Mouse (Mus musculus) liver, embryonic 16.5 days (tissue): ENCODE measurements around the gene Snrpg. TPM values are rescaled to one million over a fixed set of nuclear protein-coding genes. Genes with fewer than 3 reads are reported as not detected.
A peak's percentile ranks its signal among the peaks of the same experiment; 100 is the strongest.

ENCODE experiments used
- ATAC-seq: fragments of 200-750 bp; cut with Nextera tagmentation; 2 replicates; pipeline ENCODE4 v1.8.0; 2017; ENCODE audit warnings: low read depth, mild to moderate bottlenecking, moderate number of reproducible peaks, moderate library complexity
- H3K27ac ChIP-seq: fragments of 300-500 bp; sonication (generic); 2 replicates; pipeline ENCODE4 v1.5.1; 2014; ENCODE audit warnings: mild to moderate bottlenecking, low read length
- H3K27me3 ChIP-seq: fragments of 300-500 bp; sonication (generic); 2 replicates; pipeline ENCODE4 v1.6.1; 2014; ENCODE audit warnings: low read depth, low read length, mixed read lengths; ENCODE audit not compliant: control insufficient read depth, insufficient read depth
- H3K36me3 ChIP-seq: fragments of 300-500 bp; sonication (generic); 2 replicates; pipeline ENCODE4 v1.6.1; 2014; ENCODE audit warnings: mild to moderate bottlenecking; ENCODE audit not compliant: control insufficient read depth, insufficient read depth
- H3K4me1 ChIP-seq: fragments of 300-500 bp; sonication (generic); 2 replicates; pipeline ENCODE4 v1.6.1; 2014; ENCODE audit warnings: low read depth, low read length, mixed read lengths; ENCODE audit not compliant: control insufficient read depth
- H3K4me2 ChIP-seq: fragments of 300-500 bp; sonication (generic); 2 replicates; pipeline ENCODE4 v1.6.1; 2014; ENCODE audit warnings: low read depth, low read length, mixed read lengths
- H3K4me3 ChIP-seq: fragments of 300-500 bp; sonication (generic); 2 replicates; pipeline ENCODE4 v1.5.1; 2014; ENCODE audit warnings: low read depth, mild to moderate bottlenecking, low read length
- H3K9ac ChIP-seq: fragments of 300-500 bp; sonication (generic); 2 replicates; pipeline ENCODE4 v1.6.1; 2014; ENCODE audit warnings: low read depth, low read length
- H3K9me3 ChIP-seq: fragments of 300-500 bp; sonication (generic); replicated peaks from 2 replicates; pipeline ENCODE4 v1.6.1; 2016; ENCODE audit warnings: low read length; ENCODE audit not compliant: control insufficient read depth
- WGBS: fragments of 180-500 bp; shearing (Covaris S2); extraction: QIAGEN DNeasy Blood & Tissue Kit; methylation state at CpG from one replicate; pipeline ENCODE4 v1.1.7; 2014; ENCODE audit not compliant: insufficient replicate concordance; 5-methylcytosine and 5-hydroxymethylcytosine counted together
- polyA plus RNA-seq: library from polyadenylated mRNA; unstranded; fragments of >200 nt; fragmentation: Nextera tagmentation; extraction: Ambion mirVana; gene quantifications from 2 replicates; pipeline ENCODE4 v1.2.1, GENCODE M21; 2015

The Snrpg gene
- polyA plus RNA-seq, 1 experiment from 2014 or later, result 256 TPM

- Histone ChIP-seq H3K27me3 (no peaks in the 10 kb centered on the region), H3K4me3 (peak overlapping the region; percentile 78), H3K4me2 (peak overlapping the region; percentile 97), H3K27ac (0 out of 2 replicates have a peak overlapping the region, but pooled peaks have one; percentile 8), H3K36me3 (no peaks in the 10 kb centered on the region), H3K4me1 (peaks cover 13% of the 10 kb centered on the region), H3K9ac (peak overlapping the region; percentile 76), H3K9me3 (no peaks in the 10 kb centered on the region)
- WGBS, result under 1% methylated on average over 17 of the region's 17 CpGs
- ATAC-seq, result 0 out of 2 replicates have a peak, but pooled peaks have one; percentile 3
Measured at GRCm38 (mm10) chr6:86364442-86365141, 6.5 kb upstream of the Snrpg start.

DNA sequence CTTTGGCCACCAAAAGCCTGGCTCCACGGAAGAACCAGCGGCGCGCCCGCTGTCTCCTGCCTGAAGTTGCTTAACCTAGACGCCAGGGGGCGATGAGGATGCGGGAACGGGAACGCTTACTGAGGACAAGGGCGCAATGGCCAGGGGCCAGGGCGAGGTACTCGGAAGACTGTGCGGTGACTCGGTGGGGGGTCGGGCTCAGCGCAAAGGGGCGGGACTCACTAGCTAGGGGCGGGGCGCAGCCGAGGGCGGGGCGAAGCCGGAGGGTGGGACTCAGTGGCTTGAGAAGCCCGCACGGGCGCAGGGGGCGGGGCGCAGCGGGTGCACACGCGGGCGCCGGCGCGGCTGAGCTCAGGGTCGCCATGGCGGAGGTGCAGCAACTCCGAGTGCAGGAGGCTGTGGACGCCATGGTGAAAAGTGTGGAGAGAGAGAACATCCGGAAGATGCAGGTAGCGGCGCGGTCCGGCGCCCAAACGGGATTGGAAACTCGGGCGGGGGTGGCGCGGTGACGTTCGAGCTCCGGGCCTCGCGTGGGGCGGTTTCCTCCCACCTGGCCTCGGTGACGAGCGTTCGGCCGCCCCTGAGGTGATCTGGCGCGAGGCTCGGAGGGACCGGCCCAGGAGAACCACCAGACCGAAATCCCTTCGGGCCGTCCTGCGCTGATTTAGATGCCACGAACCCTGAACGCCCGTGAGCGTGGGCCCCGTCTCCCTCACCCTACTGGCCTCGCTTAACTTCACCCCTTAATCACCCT, 5.6 kb upstream of the Snrpg start, which contains the start of gene Fam136a:
TSS of gene Fam136a (plus strand) at position 276 of the 754 bp plus-strand sequence.
- peak; percentile 98 for ATAC-seq
- Histone ChIP-seq H3K4me2 (peak within 1 kb of the TSS; percentile 97), H3K9ac (peak within 1 kb of the TSS; percentile 76), H3K4me3 (peak within 1 kb of the TSS; percentile 78), H3K9me3 (no peaks in the 10 kb centered on the region), H3K4me1 (peaks cover 16% of the 10 kb centered on the region), H3K27ac (peak within 1 kb of the TSS; percentile 74), H3K36me3 (no peaks in the 10 kb centered on the region), H3K27me3 (no peaks in the 10 kb centered on the region)
- under 1% methylated on average over 76 of the region's 76 CpGs for WGBS

GRCm38 (mm10) chr6:86366125-86366852, 4.8 kb upstream of the Snrpg start:
- peak overlapping the region; percentile 76 for H3K9ac ChIP-seq
- H3K4me3 ChIP-seq, result peak overlapping the region; percentile 78
- H3K27ac ChIP-seq, result peak overlapping the region; percentile 74
- H3K27me3 ChIP-seq, result no peaks in the 10 kb centered on the region
- peaks cover 21% of the 10 kb centered on the region for H3K4me1 ChIP-seq
- no peaks in the 10 kb centered on the region for H3K36me3 ChIP-seq
- peak overlapping the region; percentile 97 for H3K4me2 ChIP-seq
- no peak for ATAC-seq
- WGBS, result 36% methylated on average over 25 of the region's 25 CpGs
- no peaks in the 10 kb centered on the region for H3K9me3 ChIP-seq

GRCm38 (mm10) chr6:86366853-86367249, 4.3 kb upstream of the Snrpg start:
- Histone ChIP-seq H3K9ac (0 out of 2 replicates have a peak overlapping the region, but pooled peaks have one; percentile 76), H3K4me1 (peaks cover 21% of the 10 kb centered on the region), H3K9me3 (no peaks in the 10 kb centered on the region), H3K36me3 (no peaks in the 10 kb centered on the region), H3K27me3 (no peaks in the 10 kb centered on the region), H3K27ac (peak overlapping the region; percentile 74), H3K4me2 (peak overlapping the region; percentile 97), H3K4me3 (peak overlapping the region; percentile 78; the same call in 1 of the 2 replicates)
- WGBS, result 45% methylated on average over 2 of the region's 2 CpGs
- ATAC-seq, result no peak

DNA sequence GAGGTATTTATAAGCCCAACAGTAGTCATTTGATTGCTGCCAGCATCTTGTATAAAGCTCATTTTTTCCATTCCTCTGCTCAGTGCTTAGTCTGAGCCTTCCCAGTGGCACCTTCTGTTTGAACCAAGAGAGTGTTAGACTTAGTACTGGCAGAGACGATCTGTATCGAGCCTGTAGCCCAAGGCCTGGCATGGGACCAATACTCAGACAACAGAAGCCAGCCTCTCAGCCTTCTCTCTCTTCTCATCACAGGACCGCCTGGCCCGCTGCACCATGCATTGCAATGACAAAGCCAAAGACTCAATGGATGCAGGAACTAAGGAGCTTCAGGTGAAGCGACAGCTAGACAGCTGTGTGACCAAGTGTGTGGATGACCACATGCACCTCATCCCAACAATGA, 2.6 kb upstream of the Snrpg start:
- no peak overlapping the region for H3K4me2 ChIP-seq
- H3K4me1 ChIP-seq, result peaks cover 32% of the 10 kb centered on the region
- no peak overlapping the region for H3K9ac ChIP-seq
- H3K27ac ChIP-seq, result no peak overlapping the region
- no peaks in the 10 kb centered on the region for H3K27me3 ChIP-seq
- ATAC-seq, result no peak
- 78% methylated on average over 5 of the region's 5 CpGs for WGBS
- no peak overlapping the region for H3K4me3 ChIP-seq
- no peaks in the 10 kb centered on the region for H3K9me3 ChIP-seq
- no peaks in the 10 kb centered on the region for H3K36me3 ChIP-seq

DNA sequence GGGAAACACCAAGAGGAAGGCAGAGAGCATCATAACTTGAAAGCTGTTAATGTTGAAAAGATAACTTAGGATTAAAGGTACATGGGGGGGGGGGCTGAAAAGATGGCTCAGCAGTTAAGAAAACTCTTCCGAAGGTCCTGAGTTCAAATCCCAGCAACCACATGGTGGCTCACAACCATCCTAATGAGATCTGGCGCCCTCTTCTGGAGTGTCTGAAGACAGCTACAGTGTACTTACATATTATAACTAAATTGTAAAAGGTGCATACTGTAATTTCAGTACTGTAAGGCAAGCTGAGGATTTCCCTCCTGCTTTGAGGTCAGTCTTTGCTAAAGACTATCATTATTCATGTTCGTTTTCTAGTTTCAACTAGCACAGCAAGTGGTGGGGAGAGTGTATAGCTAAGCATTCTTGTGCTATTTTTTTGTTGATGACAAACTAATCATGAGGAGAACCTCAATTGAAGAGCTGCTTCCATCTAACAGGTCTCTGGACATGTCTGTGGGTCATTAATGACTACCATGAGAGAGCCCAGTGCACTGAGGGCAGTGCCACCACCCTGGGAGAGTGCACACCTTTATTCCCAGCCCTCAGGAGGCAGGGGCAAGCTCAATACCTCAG, 901 bp upstream of the Snrpg start:
- WGBS, result 54% methylated on average over 3 of the region's 3 CpGs
- no peaks in the 10 kb centered on the region for H3K27me3 ChIP-seq
- H3K4me3 ChIP-seq, result peak overlapping the region; percentile 69
- no peak for ATAC-seq
- peak overlapping the region; percentile 84 for H3K4me2 ChIP-seq
- peaks cover 33% of the 10 kb centered on the region for H3K4me1 ChIP-seq
- H3K36me3 ChIP-seq, result no peaks in the 10 kb centered on the region
- H3K27ac ChIP-seq, result peak overlapping the region; percentile 79; the same call in 1 of the 2 replicates
- H3K9ac ChIP-seq, result peak overlapping the region; percentile 63
- no peaks in the 10 kb centered on the region for H3K9me3 ChIP-seq

- H3K9me3 ChIP-seq, result no peaks in the 10 kb centered on the region
- H3K4me3 ChIP-seq, result peak overlapping the region; percentile 69
- peaks cover 27% of the 10 kb centered on the region for H3K4me1 ChIP-seq
- H3K36me3 ChIP-seq, result peaks cover 2% of the 10 kb centered on the region
- peak; percentile 97 for ATAC-seq
- peak overlapping the region; percentile 79 for H3K27ac ChIP-seq
- under 1% methylated on average over 50 of the region's 50 CpGs for WGBS
- no peaks in the 10 kb centered on the region for H3K27me3 ChIP-seq
- H3K4me2 ChIP-seq, result peak overlapping the region; percentile 84
- H3K9ac ChIP-seq, result peak overlapping the region; percentile 74
Measured at GRCm38 (mm10) chr6:86371340-86371911, 322 bp downstream of the Snrpg start.

DNA sequence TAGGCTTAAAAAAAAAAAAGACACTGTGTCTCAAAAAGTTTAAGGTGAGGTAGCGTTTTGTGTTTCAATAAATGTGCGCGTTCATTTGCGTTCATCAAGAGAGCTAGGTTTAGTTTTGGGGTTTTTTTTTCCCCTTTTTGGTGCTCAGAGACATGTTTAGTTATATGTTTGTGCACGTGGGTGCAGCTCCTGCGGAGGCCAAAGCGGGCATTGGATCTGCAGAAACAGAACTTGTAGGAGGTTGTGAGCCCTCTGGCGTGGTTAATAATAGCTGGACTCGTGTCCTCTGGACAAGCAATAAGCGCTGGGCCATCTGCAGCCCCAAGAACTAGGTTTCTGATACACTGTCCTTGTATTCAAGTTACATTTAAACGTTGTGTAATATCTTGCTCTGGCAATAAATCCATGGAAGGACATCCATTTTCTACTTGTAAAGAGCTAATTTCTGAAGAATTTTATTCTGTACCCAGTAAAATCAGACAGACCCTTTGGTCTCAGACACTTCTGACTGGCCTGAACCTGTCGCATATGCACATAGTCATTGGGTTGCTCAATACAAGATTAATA, 929 bp downstream of the Snrpg start:
- no peak for ATAC-seq

More for the DNA sequence above, 929 bp downstream of the Snrpg start:
- peak overlapping the region; percentile 67 for H3K4me2 ChIP-seq
- no peak overlapping the region for H3K27ac ChIP-seq
- peak overlapping the region; percentile 74 for H3K9ac ChIP-seq
- H3K4me3 ChIP-seq, result peak overlapping the region; percentile 69
- H3K9me3 ChIP-seq, result no peaks in the 10 kb centered on the region
- H3K36me3 ChIP-seq, result peaks cover 7% of the 10 kb centered on the region
- peaks cover 21% of the 10 kb centered on the region for H3K4me1 ChIP-seq
- no peaks in the 10 kb centered on the region for H3K27me3 ChIP-seq
- 3% methylated on average over 12 of the region's 12 CpGs for WGBS
